Mouse (Mus musculus): ENCODE data around the gene Sema6c. TPM values are rescaled to one million over a fixed set of nuclear protein-coding genes. Genes with fewer than 3 reads are reported as not detected.

The Sema6c gene
- total RNA-seq, 1 experiment from 2014 or later, result 0.64 TPM

- ATAC-seq (replicated peaks; ENCODE audit: low read depth, poor library complexity, severe bottlenecking), result peak; percentile 80
Measured at GRCm38 (mm10) chr3:95141474-95141873, 18.8 kb upstream of the Sema6c start.

- ATAC-seq (replicated peaks; ENCODE audit: low read depth, poor library complexity, severe bottlenecking), result peak; percentile 55
Measured at GRCm38 (mm10) chr3:95141952-95142616, 18.2 kb upstream of the Sema6c start, which contains the start of gene Tnfaip8l2. Gene Tnfaip8l2 (minus strand): TSS chr3:95142360.

- ATAC-seq (replicated peaks; ENCODE audit: low read depth, poor library complexity, severe bottlenecking), result peak; percentile 76
Measured at GRCm38 (mm10) chr3:95142617-95143011, 17.6 kb upstream of the Sema6c start.

GRCm38 (mm10) chr3:95147924-95148323, 12.3 kb upstream of the Sema6c start:
- no peak for ATAC-seq (replicated peaks; ENCODE audit: low read depth, poor library complexity, severe bottlenecking)

- ATAC-seq (replicated peaks; ENCODE audit: low read depth, poor library complexity, severe bottlenecking), result peak; percentile 98
Measured at GRCm38 (mm10) chr3:95153874-95154273, 6.4 kb upstream of the Sema6c start.

- ATAC-seq (replicated peaks; ENCODE audit: low read depth, poor library complexity, severe bottlenecking), result peak; percentile 9; the same call in 1 of the 2 replicates
Measured at GRCm38 (mm10) chr3:95159511-95159986, 708 bp upstream of the Sema6c start.

- ATAC-seq (replicated peaks; ENCODE audit: low read depth, poor library complexity, severe bottlenecking), result no peak
Measured at GRCm38 (mm10) chr3:95161041-95161551, 839 bp downstream of the Sema6c start.

GRCm38 (mm10) chr3:95161618-95162344, 1.5 kb downstream of the Sema6c start:
- ATAC-seq (replicated peaks; ENCODE audit: low read depth, poor library complexity, severe bottlenecking), result no peak

GRCm38 (mm10) chr3:95162345-95162628, 2.0 kb downstream of the Sema6c start:
- ATAC-seq (replicated peaks; ENCODE audit: low read depth, poor library complexity, severe bottlenecking), result no peak

GRCm38 (mm10) chr3:95163419-95164255, 3.4 kb downstream of the Sema6c start:
- ATAC-seq (replicated peaks; ENCODE audit: low read depth, poor library complexity, severe bottlenecking), result no peak

- ATAC-seq (replicated peaks; ENCODE audit: low read depth, poor library complexity, severe bottlenecking), result no peak
Measured at GRCm38 (mm10) chr3:95164256-95164550, 3.9 kb downstream of the Sema6c start.

- ATAC-seq (replicated peaks; ENCODE audit: low read depth, poor library complexity, severe bottlenecking), result no peak
Measured at GRCm38 (mm10) chr3:95164840-95165239, 4.6 kb downstream of the Sema6c start.

- no peak for ATAC-seq (replicated peaks; ENCODE audit: low read depth, poor library complexity, severe bottlenecking)
Measured at GRCm38 (mm10) chr3:95169996-95170395, 9.7 kb downstream of the Sema6c start.

- no peak for ATAC-seq (replicated peaks; ENCODE audit: low read depth, poor library complexity, severe bottlenecking)
Measured at GRCm38 (mm10) chr3:95171105-95171504, 10.8 kb downstream of the Sema6c start.

GRCm38 (mm10) chr3:95172526-95173255, 12.4 kb downstream of the Sema6c start:
- ATAC-seq (replicated peaks; ENCODE audit: low read depth, poor library complexity, severe bottlenecking), result no peak

- ATAC-seq (replicated peaks; ENCODE audit: low read depth, poor library complexity, severe bottlenecking), result peak; percentile 29
Measured at GRCm38 (mm10) chr3:95173256-95173949, 13.1 kb downstream of the Sema6c start.

GRCm38 (mm10) chr3:95174011-95174592, 13.8 kb downstream of the Sema6c start:
- ATAC-seq (replicated peaks; ENCODE audit: low read depth, poor library complexity, severe bottlenecking), result peak; percentile 87

GRCm38 (mm10) chr3:95176500-95176899, 16.2 kb downstream of the Sema6c start:
- no peak for ATAC-seq (replicated peaks; ENCODE audit: low read depth, poor library complexity, severe bottlenecking)

- no peak for ATAC-seq (replicated peaks; ENCODE audit: low read depth, poor library complexity, severe bottlenecking)
Measured at GRCm38 (mm10) chr3:95177583-95177982, 17.3 kb downstream of the Sema6c start.

All from common myeloid progenitor, adult 5-6 weeks (primary cell).